Mouse (Mus musculus) liver, postnatal 0 days (tissue): ENCODE measurements around the gene Slc2a8.

Source experiments
- CTCF ChIP-seq: sonication (generic); IDR thresholded peaks from 2 replicates; pipeline ENCODE4 v1.5.1; 2016; ENCODE audit warnings: antibody characterized with exemption, low read depth
- EP300 ChIP-seq: IDR thresholded peaks from 2 replicates; pipeline ENCODE4 v1.6.1; 2016; ENCODE audit warnings: antibody characterized with exemption, low read depth, mild to moderate bottlenecking

DNA sequence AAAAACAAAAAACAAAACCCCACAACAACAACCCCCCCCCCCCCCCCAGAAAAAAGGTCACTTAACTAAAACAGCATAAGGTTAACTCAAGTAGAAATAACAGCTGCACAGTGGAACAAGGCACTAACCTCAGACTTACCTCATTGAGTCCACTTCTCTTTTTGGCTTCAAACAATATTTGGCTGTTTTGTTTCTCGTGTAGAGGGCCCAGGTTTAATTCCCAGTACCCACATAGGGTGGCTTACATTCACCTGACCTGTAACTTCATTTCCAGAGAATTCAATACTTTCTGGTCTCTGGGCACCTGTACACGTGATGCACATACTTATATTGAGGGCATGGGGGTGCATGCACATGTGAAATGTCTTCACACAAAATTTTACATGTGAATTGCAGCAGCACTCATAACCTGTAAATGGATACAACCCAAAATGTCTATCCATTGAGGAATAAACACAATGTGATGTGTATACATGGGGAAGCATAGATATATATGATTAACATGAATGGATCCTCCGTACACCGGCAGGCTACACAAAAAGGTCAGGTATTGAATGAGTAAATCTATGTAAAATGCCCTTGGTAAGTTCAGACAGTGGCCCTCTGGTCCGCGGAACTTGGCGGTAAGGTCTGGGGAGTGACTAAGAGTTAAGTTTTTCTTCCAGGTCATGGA is 16.2 kb downstream of the Slc2a8 start:
- TF ChIP-seq CTCF (no peak), EP300 (no peak)
